Mouse (Mus musculus): ENCODE data around the gene Mydgf. TPM values are rescaled to one million over a fixed set of nuclear protein-coding genes. Genes with fewer than 3 reads are reported as not detected.

Mydgf gene
- total RNA-seq, 2 experiments from 2014 or later: 30.2 to 33.0 TPM

DNA sequence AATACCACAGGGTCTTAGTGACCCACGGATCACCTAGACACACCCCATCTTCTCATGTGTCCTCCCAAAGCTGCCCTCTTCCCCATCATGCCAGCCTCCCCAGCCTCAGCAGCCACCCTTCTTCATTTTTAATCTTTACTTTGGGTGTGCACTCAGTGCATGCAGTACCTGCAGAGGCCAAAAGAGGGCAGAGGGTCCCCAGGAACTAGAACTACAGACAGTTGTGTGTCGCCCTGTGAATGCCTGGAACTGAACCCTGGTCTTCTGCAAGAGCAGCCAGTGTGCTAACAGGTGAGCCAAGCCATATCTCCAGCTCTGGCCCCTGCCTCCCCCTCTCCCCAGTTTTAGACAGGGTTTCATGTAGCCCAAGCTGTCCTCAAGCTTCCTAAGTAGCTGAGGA lies 13.1 kb upstream of the Mydgf start:
- DNase-seq (ENCODE audit: low spot score): no peak
- intact Hi-C loops (cut with DNase I): loop anchor here (5.0 kb wide), 1 partner anchor 55 kb away; no protein-coding TSS in a partner anchor

DNA sequence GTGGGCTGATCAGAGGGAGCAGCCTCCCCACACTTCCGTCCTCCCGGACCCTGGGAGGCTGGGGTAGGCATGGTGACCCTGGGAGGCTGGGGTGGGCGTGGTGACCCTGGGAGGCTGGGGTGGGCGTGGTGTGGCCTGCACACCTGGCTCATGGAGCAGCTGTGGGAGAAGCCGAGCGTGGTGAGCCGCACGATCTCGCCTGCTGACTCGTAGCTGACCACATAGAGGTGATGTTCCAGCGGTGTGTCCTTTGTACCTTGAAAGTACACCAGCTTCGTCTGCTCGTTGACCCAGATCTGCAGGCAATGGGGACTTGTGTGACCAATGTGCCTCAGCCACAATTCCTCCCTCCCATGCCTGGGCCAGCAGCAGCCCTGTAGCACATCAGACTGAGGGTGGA lies 11.0 kb upstream of the Mydgf start:
- intact Hi-C loops (cut with DNase I): loop anchor here (5.0 kb wide), 1 partner anchor 58 kb away; no protein-coding TSS in a partner anchor
- no peak for DNase-seq (ENCODE audit: low spot score)

DNA sequence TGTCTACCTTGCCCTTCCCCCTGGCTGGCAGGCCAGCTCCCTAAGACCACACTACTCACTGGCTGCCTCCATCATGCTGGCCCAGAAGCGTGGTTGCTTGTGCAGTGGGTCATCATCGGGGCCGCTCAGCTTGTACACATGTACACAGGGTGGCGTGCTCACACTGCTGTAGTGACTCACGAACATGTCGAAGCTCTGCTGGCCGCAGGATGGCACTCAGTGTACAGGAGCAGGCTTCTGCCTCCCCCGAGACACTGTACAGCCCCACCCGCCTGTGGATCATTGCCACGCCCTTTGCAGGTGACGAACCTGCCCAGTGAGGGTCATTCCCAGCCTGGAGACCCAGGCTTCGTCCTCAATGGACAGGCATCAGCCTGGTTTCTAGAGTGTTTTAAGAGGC lies 10.6 kb upstream of the Mydgf start:
- DNase-seq (ENCODE audit: low spot score): no peak
- intact Hi-C loops (cut with DNase I): no loop called here

DNA sequence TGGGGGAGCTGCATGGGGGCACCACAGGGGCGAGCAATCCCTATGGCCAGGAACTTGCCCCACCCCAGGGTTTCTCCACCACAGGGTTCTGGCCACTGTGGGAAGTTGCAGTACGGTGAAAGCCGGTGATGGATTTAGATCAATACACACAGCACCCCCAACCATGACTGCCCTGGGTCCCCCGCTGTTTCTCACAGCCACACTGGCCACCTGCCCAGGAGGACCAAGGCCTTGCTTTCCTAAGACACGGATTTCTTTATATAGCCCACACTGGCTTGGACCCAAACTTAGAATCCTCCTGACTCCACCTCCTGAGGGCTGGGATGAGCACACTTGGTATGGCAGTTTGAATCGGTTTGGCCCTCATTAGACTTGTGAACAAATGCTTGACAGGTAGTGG lies 7.5 kb upstream of the Mydgf start:
- intact Hi-C loops (cut with DNase I): no loop called here
- no peak for DNase-seq (ENCODE audit: low spot score)

DNA sequence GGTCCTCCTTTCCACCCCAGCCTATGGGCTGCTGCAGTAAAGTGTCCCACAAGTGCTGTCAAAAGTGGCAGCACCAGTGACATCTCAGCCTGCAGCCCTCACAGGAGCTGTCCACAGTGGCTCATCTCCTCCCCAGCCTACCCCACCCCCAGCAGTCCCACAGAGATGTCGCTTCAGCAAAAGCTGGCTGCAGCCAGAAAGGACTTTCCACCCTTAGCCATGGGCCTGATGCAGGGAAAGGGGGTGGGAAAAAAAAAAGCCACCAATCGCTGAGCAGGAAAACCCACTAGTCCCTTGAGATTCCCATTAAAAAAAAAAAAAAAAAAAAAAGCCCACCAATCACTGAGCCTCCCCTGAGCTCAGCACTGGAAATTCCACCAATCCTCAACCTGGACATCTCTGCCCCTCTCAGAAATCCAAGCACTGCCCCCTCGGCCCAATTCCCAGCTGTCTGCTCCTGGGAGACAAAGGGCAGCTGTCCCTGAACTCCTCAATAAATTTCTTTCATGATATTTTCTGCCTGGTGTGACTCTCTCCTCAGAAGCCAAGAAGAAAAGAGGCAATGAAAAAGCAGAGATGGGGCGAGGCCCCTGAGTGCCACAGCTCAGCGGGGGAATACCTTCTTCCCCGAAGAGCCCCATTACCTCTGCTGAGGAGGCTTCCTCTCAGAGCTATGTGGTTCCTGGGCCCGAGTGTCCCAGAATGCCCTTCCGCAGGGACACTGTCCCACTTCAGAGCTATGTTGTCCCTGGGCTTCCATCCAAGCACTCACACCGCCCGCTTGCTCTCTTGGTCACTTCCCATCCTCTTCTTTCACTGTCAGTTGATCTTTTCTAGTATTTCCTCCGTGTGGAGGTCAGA lies 1.8 kb upstream of the Mydgf start:
- intact Hi-C loops (cut with DNase I): no loop called here
- DNase-seq (ENCODE audit: low spot score): peak; percentile 62

DNA sequence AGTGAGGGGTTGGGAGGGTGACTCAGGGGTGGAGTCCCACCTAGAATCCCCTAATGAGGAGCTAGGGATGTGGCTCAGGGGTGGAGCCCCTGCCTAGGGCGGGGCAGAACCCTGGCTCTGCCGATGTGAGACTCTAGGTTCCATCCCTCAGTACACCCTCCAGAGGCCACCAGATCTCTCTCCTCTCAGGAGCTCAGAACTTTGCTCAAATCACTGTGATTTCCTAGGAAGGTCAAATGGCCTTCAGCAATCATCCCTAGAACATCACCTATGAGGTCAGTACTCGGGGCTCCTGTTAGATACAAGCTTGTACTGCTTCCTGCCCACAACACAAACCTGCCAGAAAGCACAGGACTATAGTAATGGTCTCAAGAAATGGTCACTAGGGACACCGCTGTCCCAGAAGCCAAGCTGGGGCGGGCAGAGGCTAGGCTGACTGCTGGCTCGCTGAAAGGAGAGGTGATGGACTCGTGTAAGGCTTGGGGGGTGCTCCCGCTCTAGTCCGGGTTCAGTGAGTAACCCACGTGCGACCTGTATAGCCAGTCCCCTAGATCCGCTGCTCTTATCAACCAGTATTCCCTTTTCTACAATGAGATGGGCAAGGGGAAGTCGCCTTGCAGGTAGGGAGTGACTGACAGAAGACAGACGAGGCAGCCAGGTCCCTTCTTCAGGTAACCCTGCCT lies 604 bp downstream of the Mydgf start:
- intact Hi-C loops (cut with DNase I): loop anchor here (2.0 kb wide), 1 partner anchor 20 kb away; the partner anchor contains the start of gene Tnfaip8l1
- no peak for DNase-seq (ENCODE audit: low spot score)

DNA sequence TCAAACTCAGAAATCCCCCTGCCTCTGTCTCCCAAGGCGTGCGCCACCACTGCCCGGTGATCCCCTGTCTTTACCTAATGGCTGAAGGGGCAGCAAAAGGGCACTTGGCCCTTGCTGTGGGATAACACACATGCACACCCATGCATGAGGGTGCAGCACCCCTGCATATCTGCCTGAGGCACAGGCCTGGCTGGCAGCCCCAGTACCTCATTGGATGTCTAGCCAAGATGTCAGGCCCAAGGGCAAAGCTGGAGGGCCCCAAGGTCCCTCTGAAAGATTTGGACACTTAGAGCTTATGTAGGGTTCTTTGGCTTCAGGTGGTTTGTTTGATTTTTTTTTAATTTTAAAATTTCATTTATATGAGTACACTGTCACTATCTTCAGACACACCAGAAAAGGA lies 8.3 kb downstream of the Mydgf start:
- no peak for DNase-seq (ENCODE audit: low spot score)
- intact Hi-C loops (cut with DNase I): no loop called here

DNA sequence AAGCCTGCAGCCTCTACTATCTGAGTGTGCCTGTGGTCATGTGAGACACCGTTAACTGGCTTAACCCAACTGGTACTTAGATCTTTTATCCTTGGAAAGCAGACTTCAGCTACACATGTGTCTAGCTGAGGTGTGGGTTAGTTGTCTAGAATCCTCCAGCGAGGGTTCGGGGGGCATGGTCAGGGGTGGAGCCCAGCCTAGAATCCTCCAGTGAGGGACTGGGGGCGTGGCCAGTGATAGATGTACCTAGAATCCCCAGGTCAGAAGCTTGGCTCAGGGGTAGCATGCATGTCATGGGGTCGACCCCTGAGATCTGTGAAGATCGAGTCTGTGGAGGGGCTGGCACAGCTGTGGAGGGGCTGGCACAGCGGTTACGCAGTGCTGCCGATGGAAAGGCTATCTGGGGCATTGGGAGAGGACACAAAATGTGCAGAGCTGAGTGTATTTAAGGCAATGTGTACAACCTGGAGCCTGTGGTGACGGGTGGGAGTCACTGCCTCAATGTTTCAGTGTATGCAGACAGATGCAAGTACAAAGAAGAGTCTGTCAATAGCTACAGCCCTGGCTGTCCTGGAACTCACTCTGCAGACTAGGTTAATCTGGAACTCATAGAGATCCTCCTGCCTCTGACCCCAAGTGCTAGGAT lies 10.2 kb downstream of the Mydgf start:
- no peak for DNase-seq (ENCODE audit: low spot score)
- intact Hi-C loops (cut with DNase I): no loop called here

DNA sequence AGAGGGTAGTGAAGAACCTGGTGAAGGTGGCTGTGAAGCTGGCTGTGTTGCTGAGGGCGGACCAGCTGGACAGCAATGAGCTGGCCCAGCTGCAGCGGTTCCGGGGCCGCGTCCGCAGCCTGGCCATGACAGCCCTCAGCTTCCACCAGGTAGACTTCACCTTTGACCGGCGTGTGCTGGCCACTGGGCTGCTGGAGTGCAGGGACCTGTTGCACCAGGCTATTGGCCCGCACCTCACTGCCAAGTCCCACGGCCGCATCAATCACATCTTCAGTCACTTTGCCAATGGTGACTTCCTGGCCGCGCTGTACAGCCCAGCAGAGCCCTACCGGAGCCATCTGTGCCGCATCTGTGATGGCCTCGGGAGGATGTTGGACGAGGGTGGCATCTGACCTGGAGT lies 11.8 kb downstream of the Mydgf start:
- intact Hi-C loops (cut with DNase I): no loop called here
- no peak for DNase-seq (ENCODE audit: low spot score)

DNA sequence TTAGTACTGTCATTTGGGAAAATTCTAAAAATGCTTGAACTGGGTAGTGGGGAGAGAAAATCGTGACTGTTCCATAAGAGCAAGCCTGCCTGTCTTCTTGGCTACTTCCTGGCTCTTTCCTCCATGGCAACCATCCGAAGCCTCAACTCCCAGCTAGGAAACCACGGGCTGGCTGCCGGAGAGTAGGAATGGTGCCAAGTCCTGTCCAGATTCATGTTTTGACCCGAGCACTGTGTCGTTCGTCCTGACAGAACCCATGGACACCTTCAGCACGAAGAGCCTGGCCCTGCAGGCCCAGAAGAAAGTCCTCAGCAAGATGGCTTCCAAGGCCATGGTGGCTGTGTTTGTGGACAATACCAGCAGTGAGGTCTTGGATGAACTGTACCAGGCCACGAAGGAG lies 12.3 kb downstream of the Mydgf start:
- DNase-seq (ENCODE audit: low spot score): no peak
- intact Hi-C loops (cut with DNase I): no loop called here

DNA sequence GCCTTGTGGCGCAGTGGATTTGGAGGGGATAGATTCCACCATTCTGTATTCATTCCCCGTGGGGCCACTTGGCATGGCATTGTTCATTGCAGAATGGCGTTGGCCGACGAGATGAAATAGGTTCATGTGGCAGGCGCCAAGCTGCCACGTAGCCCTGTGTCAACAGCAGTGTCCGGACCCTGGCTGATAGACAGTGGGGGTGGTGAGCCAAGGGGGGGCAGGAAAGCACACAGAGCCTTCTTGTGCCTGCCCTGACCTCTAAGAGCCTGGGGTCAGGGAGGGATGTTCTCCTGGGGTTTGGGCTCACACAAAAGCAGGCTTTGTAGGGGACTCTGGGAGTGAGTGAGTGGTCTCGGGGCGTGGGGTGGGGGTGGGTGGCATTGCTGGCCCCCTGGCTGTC lies 13.1 kb downstream of the Mydgf start:
- intact Hi-C loops (cut with DNase I): no loop called here
- DNase-seq (ENCODE audit: low spot score): no peak

DNA sequence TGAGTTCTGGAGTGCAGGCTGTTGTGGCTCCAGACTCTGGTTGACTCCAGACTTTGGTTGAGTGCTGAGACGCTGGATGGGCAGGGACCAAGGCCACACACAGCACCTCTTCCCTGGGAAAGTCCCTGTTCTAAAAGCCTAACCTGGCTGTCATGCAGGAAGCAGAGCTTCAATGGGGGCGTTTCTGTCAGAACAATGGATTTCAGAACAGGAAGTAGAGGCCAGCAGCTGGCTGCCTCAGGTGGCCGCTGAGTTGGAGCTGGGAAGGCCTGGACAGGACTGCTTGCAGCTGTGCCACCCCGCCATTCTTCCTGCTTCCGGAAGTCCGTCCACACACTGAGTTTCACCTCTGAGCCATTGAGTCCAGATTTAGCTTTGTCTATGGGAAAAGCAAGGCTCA lies 13.9 kb downstream of the Mydgf start:
- intact Hi-C loops (cut with DNase I): no loop called here
- no peak for DNase-seq (ENCODE audit: low spot score)

DNA sequence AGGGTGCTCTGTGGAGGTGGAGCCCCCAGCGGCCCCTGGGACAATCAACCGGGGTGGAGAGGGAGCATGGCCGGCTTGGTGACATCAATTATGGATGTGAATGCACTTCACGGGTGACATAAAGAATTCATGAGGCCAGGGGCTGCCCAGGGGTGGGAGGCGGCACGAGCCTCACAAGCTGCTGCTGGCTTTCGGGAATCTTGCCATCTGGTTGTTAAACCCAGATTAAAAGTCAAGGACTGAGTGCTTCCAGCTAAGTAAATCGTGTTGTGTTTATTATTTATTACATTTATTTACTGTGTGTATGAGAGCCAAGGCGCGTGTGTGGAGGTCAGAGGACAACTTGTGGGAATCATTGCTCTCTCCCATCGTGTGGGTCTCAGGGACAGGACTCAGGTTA lies 18.0 kb downstream of the Mydgf start:
- intact Hi-C loops (cut with DNase I): no loop called here
- no peak for DNase-seq (ENCODE audit: low spot score)

DNA sequence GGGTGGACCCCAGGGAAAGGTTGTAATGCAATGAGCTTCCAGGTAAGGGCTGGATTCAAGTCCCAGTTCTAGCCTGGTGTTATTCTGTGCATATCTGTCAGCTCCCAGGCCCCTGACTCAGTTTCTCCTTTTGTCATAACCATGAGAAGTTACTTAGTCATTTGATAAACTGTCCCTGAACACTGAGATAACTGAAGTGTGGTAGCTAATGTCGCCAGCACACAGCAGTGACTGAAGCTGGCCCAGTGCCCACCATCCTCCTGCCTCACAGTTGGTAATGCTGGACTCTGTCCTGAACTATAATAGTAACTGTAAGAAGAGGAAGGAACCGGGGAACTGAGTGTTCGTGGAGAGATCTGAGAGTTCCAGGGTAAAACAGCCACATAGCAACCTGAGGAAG lies 19.2 kb downstream of the Mydgf start:
- intact Hi-C loops (cut with DNase I): no loop called here
- DNase-seq (ENCODE audit: low spot score): no peak

DNA sequence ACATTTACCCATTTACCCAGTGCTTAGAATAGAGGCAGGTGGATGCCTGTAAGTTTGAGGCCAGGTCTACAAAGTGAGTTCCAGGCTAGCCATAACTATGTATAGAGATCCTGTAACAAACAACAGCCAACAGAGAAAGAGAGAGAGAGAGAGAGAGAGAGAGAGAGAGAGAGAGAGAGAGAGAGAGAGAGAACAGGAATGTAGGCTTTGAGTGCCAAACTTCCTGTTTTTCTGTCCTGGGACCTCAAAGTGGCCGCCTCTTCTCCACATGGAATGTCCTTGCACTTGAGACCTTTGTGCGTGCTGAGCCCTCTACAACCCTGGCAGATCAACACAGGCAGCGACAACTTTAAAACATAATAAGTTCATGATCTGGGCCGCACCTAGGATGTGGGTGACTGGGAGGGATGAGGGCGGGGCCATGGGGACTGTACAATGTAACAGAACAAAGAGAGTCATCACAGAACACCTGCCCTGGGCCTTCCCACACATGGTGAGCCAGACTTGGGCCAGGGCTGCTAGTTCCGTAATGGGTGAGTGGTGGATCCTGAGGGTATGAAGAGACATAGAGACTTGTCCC lies 20.1 kb downstream of the Mydgf start:
- intact Hi-C loops (cut with DNase I): loop anchor here (2.0 kb wide), 1 partner anchor 19 kb away; the partner anchor contains the start of gene Mydgf

DNA sequence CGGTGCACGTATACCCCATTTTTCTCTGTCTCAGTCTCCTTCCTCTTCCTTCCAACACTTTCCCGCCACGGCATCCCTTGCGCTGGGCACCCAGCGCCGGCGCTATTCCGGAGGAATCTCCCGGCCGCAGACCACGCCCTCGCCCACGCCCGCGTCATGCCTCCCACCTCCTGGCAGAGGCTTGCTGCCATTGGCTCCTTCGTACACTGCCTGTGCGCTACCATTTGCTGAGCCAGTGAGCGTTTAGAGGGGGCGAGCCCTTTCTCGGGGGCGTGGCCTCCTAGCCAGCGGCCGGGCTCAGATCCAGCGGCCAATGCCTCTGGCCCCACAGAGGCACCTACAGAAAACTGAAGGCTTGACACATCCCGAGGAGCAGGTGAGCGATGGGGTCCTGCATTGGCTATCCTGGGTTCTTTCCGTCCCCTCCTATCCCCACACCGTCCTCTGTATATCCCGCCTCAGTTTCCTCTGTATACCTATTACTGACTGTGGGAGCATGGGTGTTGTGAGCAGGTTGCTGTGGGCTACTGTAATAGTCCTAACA lies 21.4 kb downstream of the Mydgf start, which contains the start of gene Tnfaip8l1:
TSS of gene Tnfaip8l1 (plus strand) at position 247 of the 544 bp plus-strand sequence.
- DNase-seq (ENCODE audit: low spot score): peak; percentile 93

More for the DNA sequence above, 20.1 kb downstream of the Mydgf start:
- DNase-seq (ENCODE audit: low spot score): no peak

DNA sequence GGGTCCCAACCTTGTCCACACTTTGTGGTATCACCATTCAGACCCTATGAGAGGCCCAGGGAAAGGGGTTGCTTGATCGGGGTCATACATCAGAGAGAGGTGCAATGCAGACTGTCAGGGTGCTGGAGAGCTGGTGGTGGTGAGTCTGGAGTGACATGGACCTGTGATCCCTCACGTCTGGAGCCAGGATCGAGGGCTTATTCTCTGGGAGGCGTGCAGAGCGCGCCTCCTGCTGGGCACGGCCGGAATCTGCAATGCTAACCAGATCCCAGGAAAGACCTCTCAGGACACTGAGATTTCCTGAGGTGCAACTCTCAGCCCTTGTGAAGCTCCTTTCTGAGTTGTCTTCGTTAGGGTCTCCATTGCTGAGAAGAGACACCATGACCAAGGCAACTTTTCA lies 24.0 kb downstream of the Mydgf start:
- peak; percentile 27 for DNase-seq (ENCODE audit: low spot score)

More for the DNA sequence above, 21.4 kb downstream of the Mydgf start, which contains the start of gene Tnfaip8l1:
- intact Hi-C loops (cut with DNase I): loop anchor here (2.0 kb wide), 1 partner anchor 20 kb away; the partner anchor contains the start of gene Mydgf

DNA sequence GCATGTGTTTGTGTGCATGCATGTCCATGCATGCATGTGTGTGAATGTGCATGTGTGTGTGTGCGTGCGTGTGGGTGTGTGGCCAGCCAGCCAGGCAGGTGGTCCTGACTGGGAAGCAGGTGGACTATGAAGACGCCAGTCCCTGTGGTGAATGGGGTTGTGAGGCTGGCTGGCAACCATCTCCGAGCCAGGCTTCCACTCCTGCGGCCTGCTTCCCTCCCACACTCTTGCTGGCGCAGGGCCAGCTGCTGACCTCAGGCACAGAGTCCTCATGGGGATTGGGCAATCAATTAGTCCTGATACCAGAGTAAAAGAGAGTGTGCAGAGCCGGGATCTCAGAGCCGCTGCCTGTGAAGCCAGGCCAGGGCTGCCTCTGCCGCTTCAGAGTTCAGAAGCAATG lies 30.1 kb downstream of the Mydgf start:
- intact Hi-C loops (cut with DNase I): no loop called here
- no peak for DNase-seq (ENCODE audit: low spot score)

More for the DNA sequence above, 24.0 kb downstream of the Mydgf start:
- intact Hi-C loops (cut with DNase I): loop anchor here (1.0 to 2.0 kb wide), 2 partner anchors 19 to 27 kb away; partner anchors contain the start of gene Sema6b

DNA sequence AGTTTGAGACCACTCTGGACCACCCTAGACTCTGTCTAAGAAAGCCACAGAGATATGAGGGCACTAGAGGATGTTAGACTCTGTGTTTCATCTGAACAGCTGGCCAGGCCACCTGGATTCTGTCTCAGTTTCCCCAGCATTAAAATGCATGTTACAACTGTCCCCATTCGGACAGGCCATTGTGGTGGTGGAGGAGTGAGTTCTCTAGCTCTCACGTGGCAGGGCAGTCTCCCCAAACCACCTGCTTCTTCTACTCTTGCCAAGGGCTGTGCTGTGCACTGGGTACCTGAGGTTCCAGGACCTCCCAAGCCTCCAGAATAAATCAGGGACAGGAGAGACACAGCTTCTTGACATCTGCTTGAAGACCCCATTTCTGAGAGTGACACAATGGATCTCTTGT lies 33.8 kb downstream of the Mydgf start:
- intact Hi-C loops (cut with DNase I): no loop called here
- no peak for DNase-seq (ENCODE audit: low spot score)

Data from heart, postnatal 25 days (tissue).